Mouse (Mus musculus) forebrain, embryonic 16.5 days (tissue): Measurements from ENCODE around the gene Dnajc12. TPM values are rescaled to one million over a fixed set of nuclear protein-coding genes. Genes with fewer than 3 reads are reported as not detected.
"Not testable (repeated sequence)": the region's sequence is repeated elsewhere in the genome, so short reads cannot be mapped to it uniquely, and the experiment has no call there.

ENCODE experiments used
- ATAC-seq: fragments of 200-750 bp; cut with Nextera tagmentation; 2 replicates; pipeline ENCODE4 v1.8.0; 2017; ENCODE audit warnings: mild to moderate bottlenecking, moderate library complexity
- H3K27ac ChIP-seq: fragments of 300-500 bp; sonication (generic); 2 replicates; pipeline ENCODE4 v1.5.1; 2014; ENCODE audit warnings: low read length, control low read depth
- H3K27me3 ChIP-seq: fragments of 300-500 bp; sonication (generic); replicated peaks from 2 replicates; pipeline ENCODE4 v1.6.1; 2014; ENCODE audit warnings: low read length; ENCODE audit not compliant: control insufficient read depth, insufficient read depth
- H3K36me3 ChIP-seq: fragments of 300-500 bp; sonication (generic); 2 replicates; pipeline ENCODE4 v1.6.1; 2014; ENCODE audit not compliant: control insufficient read depth, insufficient read depth
- H3K4me1 ChIP-seq: fragments of 300-500 bp; sonication (generic); replicated peaks from 2 replicates; pipeline ENCODE4 v1.6.1; 2014; ENCODE audit warnings: low read length; ENCODE audit not compliant: control insufficient read depth, insufficient read depth
- H3K4me2 ChIP-seq: fragments of 300-500 bp; sonication (generic); 2 replicates; pipeline ENCODE4 v1.6.1; 2014; ENCODE audit warnings: mild to moderate bottlenecking, low read length, control low read depth
- H3K4me3 ChIP-seq: fragments of 300-500 bp; sonication (generic); replicated peaks from 2 replicates; pipeline ENCODE4 v1.5.1; 2014; ENCODE audit warnings: mild to moderate bottlenecking, low read length, control low read depth
- H3K9ac ChIP-seq: fragments of 300-500 bp; sonication (generic); replicated peaks from 2 replicates; pipeline ENCODE4 v1.6.1; 2014; ENCODE audit warnings: low read depth, low read length, control low read depth
- H3K9me3 ChIP-seq: fragments of 300-500 bp; sonication (generic); 2 replicates; pipeline ENCODE4 v1.6.1; 2016; ENCODE audit warnings: low read length; ENCODE audit not compliant: control insufficient read depth
- WGBS: fragments of 180-500 bp; shearing (Covaris S2); extraction: QIAGEN DNeasy Blood & Tissue Kit; methylation state at CpG from one replicate; pipeline ENCODE4 v1.1.7; 2014; 5-methylcytosine and 5-hydroxymethylcytosine counted together
- polyA plus RNA-seq: library from polyadenylated mRNA; unstranded; fragments of >200 nt; fragmentation: Nextera tagmentation; extraction: Ambion mirVana; gene quantifications from 2 replicates; pipeline ENCODE4 v1.2.1, GENCODE M21; 2015

Dnajc12 gene
- polyA plus RNA-seq, 1 experiment from 2014 or later = 6.9 TPM

- Histone ChIP-seq H3K4me2 (no peak overlapping the region), H3K4me1 (peaks cover 3% of the 10 kb centered on the region; the same call in 1 of the 2 replicates), H3K9ac (no peak overlapping the region), H3K36me3 (no peaks in the 10 kb centered on the region), H3K27me3 (no peaks in the 10 kb centered on the region), H3K9me3 (no peaks in the 10 kb centered on the region), H3K27ac (no peak overlapping the region), H3K4me3 (no peak overlapping the region)
- no peak for ATAC-seq
- WGBS = 76% methylated on average over 2 of the region's 2 CpGs
Observed at GRCm38 (mm10) chr10:63432887-63433286, 50.6 kb downstream of the Dnajc12 start.

DNA sequence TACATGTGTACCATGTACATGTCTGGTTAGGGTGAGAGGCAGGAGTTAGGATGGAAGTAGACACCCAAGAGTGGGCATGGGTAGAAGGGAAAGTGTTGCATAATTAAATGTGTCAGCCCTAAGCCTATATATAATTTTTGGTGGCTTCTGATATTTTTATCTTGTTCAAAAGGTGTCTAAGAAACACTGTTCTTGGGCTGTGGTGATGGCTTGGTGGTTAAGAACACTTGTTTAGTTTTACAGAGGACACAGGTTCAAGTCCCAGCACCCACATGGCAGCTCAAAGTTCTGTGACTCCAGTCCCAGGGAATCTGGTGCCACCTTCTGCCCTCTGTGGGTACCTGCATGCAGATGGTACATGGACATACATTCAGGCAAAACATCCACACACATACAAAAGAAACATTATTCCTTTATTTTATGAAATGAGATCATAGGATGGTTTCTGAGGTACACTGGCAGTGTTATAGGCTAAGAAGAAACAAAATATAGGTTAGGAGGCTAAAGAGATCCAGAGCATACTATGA lies 56.6 kb downstream of the Dnajc12 start:
- Histone ChIP-seq H3K4me3 (no peak overlapping the region), H3K27ac (no peak overlapping the region), H3K4me1 (no peaks in the 10 kb centered on the region), H3K36me3 (no peaks in the 10 kb centered on the region), H3K4me2 (no peak overlapping the region), H3K27me3 (no peaks in the 10 kb centered on the region), H3K9ac (no peak overlapping the region), H3K9me3 (no peaks in the 10 kb centered on the region)
- no peak for ATAC-seq

GRCm38 (mm10) chr10:63439694-63440228 lies 57.5 kb downstream of the Dnajc12 start:
- 79% methylated on average over 7 of the region's 7 CpGs for WGBS
- no peak overlapping the region for H3K4me2 ChIP-seq
- H3K27ac ChIP-seq = no peak overlapping the region
- no peaks in the 10 kb centered on the region for H3K9me3 ChIP-seq
- H3K9ac ChIP-seq = no peak overlapping the region
- no peaks in the 10 kb centered on the region for H3K4me1 ChIP-seq
- no peak for ATAC-seq
- no peaks in the 10 kb centered on the region for H3K27me3 ChIP-seq
- H3K4me3 ChIP-seq = no peak overlapping the region
- no peaks in the 10 kb centered on the region for H3K36me3 ChIP-seq

DNA sequence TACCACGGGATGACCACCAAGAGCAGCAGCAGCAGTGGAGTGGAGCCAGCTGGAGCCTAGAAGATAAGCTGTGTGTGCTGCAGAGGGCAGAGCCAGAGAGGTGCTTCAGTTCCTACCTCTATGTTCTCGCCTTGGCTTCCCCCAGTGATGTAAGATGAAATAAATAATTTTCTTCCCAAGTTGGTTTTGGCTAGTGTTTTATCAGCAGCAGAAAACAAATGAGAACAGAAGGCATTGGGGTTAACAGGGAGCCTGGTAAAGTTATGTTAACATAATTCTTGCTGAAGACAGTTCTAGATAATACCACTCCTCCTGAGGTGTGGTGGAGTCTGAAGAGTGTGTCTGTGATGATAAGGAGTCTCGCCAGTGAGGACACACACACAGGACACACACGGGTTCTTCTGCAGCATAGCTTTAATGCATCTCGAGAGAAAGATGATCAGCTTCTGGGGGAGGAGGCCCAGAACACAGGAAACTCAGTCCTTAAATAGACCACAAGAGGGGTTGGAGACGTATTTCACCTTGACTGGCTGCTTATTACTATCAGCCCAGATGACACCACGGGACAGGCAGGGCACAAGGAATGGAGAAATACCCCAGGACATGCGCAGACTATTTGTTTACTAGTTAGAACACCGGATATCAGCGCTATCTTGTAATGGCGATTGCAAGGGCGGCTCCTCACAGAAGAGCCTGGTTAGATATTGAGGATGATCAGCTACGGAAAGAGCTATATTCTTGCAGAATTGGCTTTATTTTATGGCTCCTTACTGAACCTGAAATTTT lies 62.6 kb downstream of the Dnajc12 start:
- not testable (repeated sequence) for H3K9me3 ChIP-seq, H3K4me3 ChIP-seq, H3K36me3 ChIP-seq, ATAC-seq, H3K4me1 ChIP-seq, H3K4me2 ChIP-seq, H3K27ac ChIP-seq, H3K9ac ChIP-seq, H3K27me3 ChIP-seq
- 88% methylated on average over 12 of the region's 13 CpGs for WGBS

GRCm38 (mm10) chr10:63453926-63454325 lies 71.7 kb downstream of the Dnajc12 start:
- Histone ChIP-seq H3K9me3 (no peaks in the 10 kb centered on the region), H3K36me3 (no peaks in the 10 kb centered on the region), H3K4me3 (no peak overlapping the region), H3K27ac (no peak overlapping the region), H3K27me3 (no peaks in the 10 kb centered on the region), H3K4me1 (peaks cover 6% of the 10 kb centered on the region), H3K9ac (no peak overlapping the region), H3K4me2 (no peak overlapping the region)
- 91% methylated on average over 4 of the region's 4 CpGs for WGBS
- ATAC-seq = no peak

DNA sequence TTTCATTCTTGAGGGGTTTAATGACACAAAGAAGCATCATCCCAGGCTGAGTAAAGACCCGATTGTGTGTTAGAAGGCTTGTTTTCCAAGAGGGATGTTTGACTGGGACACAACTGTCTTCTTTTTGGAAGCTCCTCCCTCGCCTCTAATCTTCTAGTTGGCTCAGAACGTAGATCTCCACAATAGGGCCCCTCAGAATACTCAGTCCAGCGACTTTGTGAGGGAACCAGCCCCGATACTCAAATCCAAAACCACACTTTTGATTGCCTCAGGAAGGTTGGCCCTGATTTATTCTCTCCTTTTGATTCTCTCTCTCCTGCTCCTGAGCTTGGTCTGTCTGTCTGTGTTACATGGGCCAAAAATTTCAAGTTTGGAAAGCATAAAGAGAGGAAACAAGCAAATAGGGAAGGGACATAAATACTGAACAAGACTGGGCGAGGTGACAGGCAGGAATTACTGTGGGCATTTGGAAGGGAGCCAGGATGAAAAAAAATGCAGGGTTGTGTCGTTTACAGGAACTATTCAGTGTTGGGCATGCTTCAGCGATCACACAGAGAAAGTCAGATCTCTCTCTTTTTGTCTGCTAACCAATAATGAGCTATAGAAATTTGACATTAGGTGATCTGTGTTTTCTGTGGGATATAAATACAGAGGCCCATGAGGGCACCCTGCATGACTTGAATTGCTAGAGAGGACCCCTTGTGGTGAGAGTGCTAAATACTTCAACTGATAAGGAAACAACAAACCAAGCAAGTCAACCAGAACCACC lies 73.1 kb downstream of the Dnajc12 start:
- Histone ChIP-seq H3K9ac (no peak overlapping the region), H3K27ac (no peak overlapping the region), H3K4me2 (no peak overlapping the region), H3K36me3 (no peaks in the 10 kb centered on the region), H3K27me3 (no peaks in the 10 kb centered on the region), H3K9me3 (no peaks in the 10 kb centered on the region), H3K4me3 (no peak overlapping the region), H3K4me1 (peaks cover 6% of the 10 kb centered on the region)
- ATAC-seq = peak; percentile 70
- WGBS = 11% methylated on average over 8 of the region's 8 CpGs

DNA sequence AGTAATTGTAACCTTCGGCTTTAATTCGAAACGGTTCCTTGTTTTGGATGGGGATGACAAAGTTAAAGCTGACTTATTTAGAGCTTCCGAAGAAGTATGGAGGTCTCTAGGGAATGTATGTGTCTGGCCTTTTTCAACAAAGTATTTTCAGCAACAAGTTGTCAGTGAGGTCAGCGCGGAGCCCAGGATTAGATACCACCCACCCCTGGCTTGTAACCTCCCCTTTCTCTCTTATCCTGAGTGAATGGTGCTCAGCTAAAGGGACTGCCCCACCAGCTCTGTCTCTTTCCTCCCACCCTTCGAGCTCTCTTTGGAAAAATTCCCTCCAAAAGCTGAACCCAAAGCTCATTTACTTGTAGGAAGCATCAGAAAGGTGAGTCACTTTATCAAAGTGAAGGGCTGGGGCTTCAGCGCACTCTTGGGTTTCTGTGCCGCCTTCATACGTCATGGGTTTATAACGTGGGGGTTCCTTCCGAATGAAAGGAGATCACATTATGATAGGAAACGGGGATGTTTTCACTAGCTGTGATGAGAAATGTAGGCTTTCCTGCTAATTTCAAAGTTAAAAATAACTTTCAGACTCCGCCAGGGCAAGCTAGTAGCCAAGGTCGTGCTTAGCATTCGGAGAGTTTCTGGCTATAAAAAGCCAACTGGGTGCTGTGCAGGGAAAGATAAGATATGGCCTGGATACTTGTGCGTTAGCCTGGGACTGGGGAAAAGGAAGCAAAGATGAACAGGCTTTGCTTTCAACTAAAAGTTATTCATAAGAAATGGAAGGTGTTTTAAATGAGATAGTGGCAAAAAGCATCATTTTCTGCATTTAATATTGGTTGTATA lies 75.3 kb downstream of the Dnajc12 start:
- Histone ChIP-seq H3K4me2 (no peak overlapping the region), H3K36me3 (no peaks in the 10 kb centered on the region), H3K9ac (no peak overlapping the region), H3K9me3 (no peaks in the 10 kb centered on the region), H3K27ac (no peak overlapping the region), H3K4me3 (no peak overlapping the region), H3K27me3 (no peaks in the 10 kb centered on the region), H3K4me1 (peaks cover 6% of the 10 kb centered on the region)
- WGBS = 87% methylated on average over 17 of the region's 17 CpGs
- ATAC-seq = no peak
